9 mouse cellular contexts compared by ENCODE assay signal in genomic region chr4:54533846-54534245, GRCm38 (mm10).
DNase-seq lines count a peak whose midpoint lies in the region; ATAC-seq and TF ChIP-seq lines count a peak whose summit lies in the region.
"Had no signal": no experiment of that assay in that cellular context is flagged by ENCODE, and none has a peak within 500 bp of the region (broad histone marks: within the 10 kb centered on the region; RNA-seq: fewer than 3 reads in every experiment).

No protein-coding gene starts in this region.

- TF ChIP-seq CTCF in liver, postnatal 0 days (IDR thresholded peaks at IDR 0.05; ENCODE audit: low read depth) = no peak

- no peak overlapping the region for H3K4me2 ChIP-seq in midbrain, embryonic 15.5 days
- no peak overlapping the region for H3K4me2 ChIP-seq in liver, postnatal 0 days (ENCODE audit: low read depth, low read length)
- H3K4me2 ChIP-seq: limb, embryonic 13.5 days had no signal

- H3K27me3 ChIP-seq in hindbrain, embryonic 10.5 days (ENCODE audit: insufficient read depth, poor library complexity, severe bottlenecking) = no peaks in the 10 kb centered on the region
- H3K27me3 ChIP-seq in midbrain, embryonic 15.5 days (replicated peaks) = no peaks in the 10 kb centered on the region
- H3K27me3 ChIP-seq in liver, postnatal 0 days (ENCODE audit: insufficient read depth, low read length) = no peaks in the 10 kb centered on the region
- H3K27me3 ChIP-seq: limb, embryonic 13.5 days had no signal

- no peaks in the 10 kb centered on the region for H3K9me3 ChIP-seq in hindbrain, embryonic 10.5 days
- H3K9me3 ChIP-seq in midbrain, embryonic 15.5 days = no peaks in the 10 kb centered on the region
- no peaks in the 10 kb centered on the region for H3K9me3 ChIP-seq in liver, postnatal 0 days (ENCODE audit: low read length)
- H3K9me3 ChIP-seq: limb, embryonic 13.5 days had no signal

- H3K36me3 ChIP-seq in hindbrain, embryonic 10.5 days = no peaks in the 10 kb centered on the region
- no peaks in the 10 kb centered on the region for H3K36me3 ChIP-seq in midbrain, embryonic 15.5 days (replicated peaks)
- H3K36me3 ChIP-seq in liver, postnatal 0 days (replicated peaks; ENCODE audit: insufficient read depth, low read length) = no peaks in the 10 kb centered on the region
- H3K36me3 ChIP-seq: limb, embryonic 13.5 days had no signal

- TF ChIP-seq EP300 in liver, postnatal 0 days (IDR thresholded peaks at IDR 0.05; ENCODE audit: low read depth) = no peak

- ATAC-seq in midbrain, embryonic 15.5 days (replicated peaks) = peak; percentile 85
- no peak for ATAC-seq in liver, postnatal 0 days

- H3K27ac ChIP-seq in hindbrain, embryonic 10.5 days = peak overlapping the region; percentile 85
- H3K27ac ChIP-seq in midbrain, embryonic 15.5 days = peak overlapping the region; percentile 2; the same call in 1 of the 2 replicates
- no peak overlapping the region for H3K27ac ChIP-seq in liver, postnatal 0 days (ENCODE audit: low read depth)
- H3K27ac ChIP-seq: limb, embryonic 13.5 days had no signal

- H3K4me1 ChIP-seq in hindbrain, embryonic 10.5 days (replicated peaks) = peaks cover 19% of the 10 kb centered on the region
- H3K4me1 ChIP-seq in midbrain, embryonic 15.5 days = peaks cover 13% of the 10 kb centered on the region
- H3K4me1 ChIP-seq in liver, postnatal 0 days (ENCODE audit: insufficient read depth) = no peaks in the 10 kb centered on the region

- DNase-seq in heart, postnatal 4 days = peak; percentile 13
- DNase-seq in heart, adult 18-20 months = no peak
- DNase-seq in embryo, embryonic 9.5 days (ENCODE audit: extremely low spot score) = peak; percentile 52
- DNase-seq in hindbrain, embryonic 10.5 days (ENCODE audit: low spot score) = peak; percentile 61
- DNase-seq in liver, postnatal 0 days = no peak
- no peak for DNase-seq in ovary, postnatal 36 days (ENCODE audit: low spot score)
- no peak for DNase-seq in spleen, postnatal 14 days (ENCODE audit: low spot score in 2 of 2)

- no peak overlapping the region for H3K4me3 ChIP-seq in hindbrain, embryonic 10.5 days
- no peak overlapping the region for H3K4me3 ChIP-seq in midbrain, embryonic 15.5 days
- no peak overlapping the region for H3K4me3 ChIP-seq in liver, postnatal 0 days (ENCODE audit: low read depth, low read length)
- H3K4me3 ChIP-seq: limb, embryonic 13.5 days had no signal

- H3K9ac ChIP-seq in midbrain, embryonic 15.5 days = no peak overlapping the region
- no peak overlapping the region for H3K9ac ChIP-seq in liver, postnatal 0 days (replicated peaks)
- H3K9ac ChIP-seq: limb, embryonic 13.5 days had no signal

- WGBS in hindbrain, embryonic 10.5 days = 11% methylated on average over 2 of the region's 2 CpGs
- 5% methylated on average over 2 of the region's 2 CpGs for WGBS in midbrain, embryonic 15.5 days
- WGBS in liver, postnatal 0 days (ENCODE audit: insufficient replicate concordance) = 51% methylated on average over 2 of the region's 2 CpGs

Comparison
In these comparisons a context has a peak if more than half of its experiments do, and no peak if none do; other contexts are left out.
1. DNase-seq: peak in heart, postnatal 4 days (single experiment), embryo, embryonic 9.5 days (single experiment) and hindbrain, embryonic 10.5 days (single experiment); none in heart, adult 18-20 months (0 of 2), liver, postnatal 0 days (single experiment), ovary, postnatal 36 days (single experiment) and spleen, postnatal 14 days (0 of 2).